Mouse (Mus musculus): ENCODE measurements around the gene Ctla4.

DNA sequence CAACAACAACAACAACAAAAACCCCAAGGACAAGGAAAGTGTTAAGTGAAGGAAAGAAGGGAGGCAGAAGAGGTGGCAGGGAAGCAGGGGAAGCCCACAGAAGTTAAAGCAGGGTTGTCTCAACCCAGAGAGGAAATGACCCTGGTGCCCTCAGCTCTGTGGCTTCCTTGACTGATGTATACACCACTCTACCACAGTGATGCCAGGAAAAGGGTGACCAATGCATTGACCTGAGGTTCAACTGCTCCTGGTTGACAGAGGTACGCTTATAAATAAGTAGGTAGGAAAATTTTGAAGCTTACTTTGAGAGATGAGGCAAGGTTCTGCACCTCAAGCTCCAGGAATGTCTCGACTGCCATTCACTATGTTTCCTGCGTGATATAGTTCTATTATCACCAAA, 24.8 kb downstream of the Ctla4 start:
- TF ChIP-seq POLR2A (IDR thresholded peaks at IDR 0.05; ENCODE audit: insufficient read depth, low read depth, low read length) (no peak), CTCF (IDR thresholded peaks at IDR 0.05; ENCODE audit: insufficient read depth, low read depth, low read length) (no peak)
